Mouse (Mus musculus) spleen, adult 2 months (tissue): ENCODE measurements around the gene Adgrv1.

Source experiments
- CTCF ChIP-seq: fragments of 200-500 bp; IDR thresholded peaks from 2 replicates; pipeline ENCODE4 v1.5.1; 2011; ENCODE audit warnings: mild to moderate bottlenecking, inconsistent platforms; ENCODE audit not compliant: insufficient read depth, insufficient read length, insufficient replicate concordance; ENCODE audit errors: extremely low read depth
- POLR2A ChIP-seq: fragments of 200-500 bp; IDR thresholded peaks from 2 replicates; pipeline ENCODE4 v1.6.1; 2011; ENCODE audit warnings: low read depth, low read length, inconsistent platforms

DNA sequence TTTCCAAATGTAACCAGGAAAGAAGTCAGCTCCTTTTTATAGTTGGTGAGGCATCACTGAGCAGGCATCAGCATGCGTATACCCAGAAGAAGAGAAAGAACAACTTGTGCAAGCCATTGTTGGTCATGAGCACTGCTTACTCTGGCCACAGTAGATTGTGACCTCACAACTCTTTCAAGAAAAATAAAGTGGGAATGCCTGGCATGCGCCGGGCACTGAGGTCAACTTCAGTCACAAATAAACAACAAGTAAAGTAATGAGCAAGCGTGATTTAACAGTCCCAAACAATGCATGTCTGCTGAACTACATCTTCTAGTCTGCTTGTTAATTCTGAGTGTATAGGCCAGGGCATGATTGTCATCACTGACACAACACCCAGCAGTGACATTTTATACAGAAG lies 499.6 kb downstream of the Adgrv1 start:
- TF ChIP-seq CTCF, result no peak
- TF ChIP-seq POLR2A, result no peak
